Mouse (Mus musculus) lung, embryonic 14.5 days (tissue): ENCODE results near the gene Usp10. TPM values are rescaled to one million over a fixed set of nuclear protein-coding genes. Genes with fewer than 3 reads are reported as not detected.

Experiments
- ATAC-seq: fragments of 200-750 bp; cut with Nextera tagmentation; 2 replicates; pipeline ENCODE4 v1.8.0; 2017; ENCODE audit warnings: mild to moderate bottlenecking, moderate TSS enrichment, moderate library complexity; ENCODE audit not compliant: insufficient read depth
- DNase-seq: peaks from one replicate; pipeline ENCODE4 v3.0.0-alpha.2; 2015
- H3K27ac ChIP-seq: fragments of 300-500 bp; sonication (generic); 2 replicates; pipeline ENCODE4 v1.5.1; 2014; ENCODE audit warnings: low read depth, mild to moderate bottlenecking, moderate library complexity
- H3K27me3 ChIP-seq: fragments of 300-500 bp; sonication (generic); 2 replicates; pipeline ENCODE4 v1.6.1; 2014; ENCODE audit warnings: low read length, control low read depth; ENCODE audit not compliant: insufficient read depth
- H3K36me3 ChIP-seq: fragments of 300-500 bp; sonication (generic); 2 replicates; pipeline ENCODE4 v1.6.1; 2014; ENCODE audit warnings: control low read depth; ENCODE audit not compliant: insufficient read depth
- H3K4me1 ChIP-seq: fragments of 300-500 bp; sonication (generic); 2 replicates; pipeline ENCODE4 v1.6.1; 2014; ENCODE audit warnings: antibody characterized with exemption, control low read depth; ENCODE audit not compliant: insufficient read depth
- H3K4me2 ChIP-seq: fragments of 300-500 bp; sonication (generic); 2 replicates; pipeline ENCODE4 v1.6.1; 2014; ENCODE audit warnings: mild to moderate bottlenecking
- H3K4me3 ChIP-seq: fragments of 300-500 bp; sonication (generic); 2 replicates; pipeline ENCODE4 v1.5.1; 2014; ENCODE audit warnings: low read depth, low read length
- H3K9ac ChIP-seq: fragments of 300-500 bp; sonication (generic); 2 replicates; pipeline ENCODE4 v1.6.1; 2014
- H3K9me3 ChIP-seq: fragments of 300-500 bp; sonication (generic); 2 replicates; pipeline ENCODE4 v1.6.1; 2016; ENCODE audit warnings: low read depth, low read length, control low read depth
- CTCF ChIP-seq: IDR thresholded peaks from 2 replicates; pipeline ENCODE4 v1.5.1; 2016; ENCODE audit warnings: antibody characterized with exemption, low read depth
- WGBS: fragments of 180-500 bp; shearing (Covaris S2); extraction: QIAGEN DNeasy Blood & Tissue Kit; methylation state at CpG from one replicate; pipeline ENCODE4 v1.1.7; 2014; 5-methylcytosine and 5-hydroxymethylcytosine counted together
- polyA plus RNA-seq: library from polyadenylated mRNA; unstranded; fragments of >200 nt; fragmentation: Nextera tagmentation; extraction: Ambion mirVana; gene quantifications from 2 replicates; pipeline ENCODE4 v1.2.1, GENCODE M21; 2014

The Usp10 gene
- polyA plus RNA-seq, 1 experiment from 2014 or later, result 155 TPM

- no peak overlapping the region for H3K27ac ChIP-seq
- DNase-seq (peak; percentile 81), ATAC-seq (0 out of 2 replicates have a peak, but pooled peaks have one; percentile 56)
- H3K4me1 ChIP-seq, result no peaks in the 10 kb centered on the region
- H3K36me3 ChIP-seq, result peaks cover 9% of the 10 kb centered on the region; the same call in 1 of the 2 replicates
- H3K4me2 ChIP-seq, result no peak overlapping the region
- no peak overlapping the region for H3K9ac ChIP-seq
- TF ChIP-seq CTCF, result peak; percentile 81
- no peaks in the 10 kb centered on the region for H3K27me3 ChIP-seq
- no peaks in the 10 kb centered on the region for H3K9me3 ChIP-seq
- 42% methylated on average over 6 of the region's 6 CpGs for WGBS
- H3K4me3 ChIP-seq, result no peak overlapping the region
Measured at GRCm38 (mm10) chr8:119927422-119928092, 17.4 kb downstream of the Usp10 start.

- Histone ChIP-seq H3K27me3 (no peaks in the 10 kb centered on the region), H3K4me1 (no peaks in the 10 kb centered on the region), H3K9ac (no peak overlapping the region), H3K4me3 (no peak overlapping the region), H3K9me3 (no peaks in the 10 kb centered on the region), H3K36me3 (peaks cover 40% of the 10 kb centered on the region), H3K27ac (no peak overlapping the region), H3K4me2 (no peak overlapping the region)
- DNase-seq (no peak), ATAC-seq (no peak)
- WGBS, result 73% methylated on average over 4 of the region's 4 CpGs
- TF ChIP-seq CTCF, result no peak
Measured at GRCm38 (mm10) chr8:119931317-119931716, 21.2 kb downstream of the Usp10 start.

- 90% methylated on average over 4 of the region's 4 CpGs for WGBS
- ATAC-seq, result no peak
- TF ChIP-seq CTCF, result no peak
- Histone ChIP-seq H3K36me3 (peaks cover 62% of the 10 kb centered on the region), H3K27me3 (no peaks in the 10 kb centered on the region), H3K4me3 (no peak overlapping the region), H3K4me1 (no peaks in the 10 kb centered on the region), H3K9me3 (no peaks in the 10 kb centered on the region), H3K4me2 (no peak overlapping the region), H3K9ac (no peak overlapping the region), H3K27ac (no peak overlapping the region)
- DNase-seq, result no peak
Measured at GRCm38 (mm10) chr8:119933681-119934080, 23.5 kb downstream of the Usp10 start.

- Histone ChIP-seq H3K9ac (no peak overlapping the region), H3K9me3 (no peaks in the 10 kb centered on the region), H3K4me3 (no peak overlapping the region), H3K27ac (no peak overlapping the region), H3K27me3 (no peaks in the 10 kb centered on the region), H3K4me2 (no peak overlapping the region), H3K36me3 (peaks cover 69% of the 10 kb centered on the region), H3K4me1 (no peaks in the 10 kb centered on the region)
- DNase-seq, result no peak
- no peak for TF ChIP-seq CTCF
- 67% methylated on average over 6 of the region's 6 CpGs for WGBS
- no peak for ATAC-seq
Measured at GRCm38 (mm10) chr8:119935541-119935940, 25.4 kb downstream of the Usp10 start.

GRCm38 (mm10) chr8:119938481-119938880, 28.3 kb downstream of the Usp10 start:
- no peak for ATAC-seq
- H3K4me2 ChIP-seq, result no peak overlapping the region
- no peaks in the 10 kb centered on the region for H3K27me3 ChIP-seq
- H3K9me3 ChIP-seq, result no peaks in the 10 kb centered on the region
- no peak for DNase-seq
- WGBS, result 84% methylated on average over 7 of the region's 7 CpGs
- H3K4me1 ChIP-seq, result no peaks in the 10 kb centered on the region
- peaks cover 79% of the 10 kb centered on the region for H3K36me3 ChIP-seq
- H3K27ac ChIP-seq, result no peak overlapping the region
- H3K4me3 ChIP-seq, result no peak overlapping the region
- no peak for TF ChIP-seq CTCF
- H3K9ac ChIP-seq, result no peak overlapping the region

GRCm38 (mm10) chr8:119939336-119939735, 29.2 kb downstream of the Usp10 start:
- 89% methylated on average over 2 of the region's 2 CpGs for WGBS
- Histone ChIP-seq H3K9me3 (no peaks in the 10 kb centered on the region), H3K27ac (no peak overlapping the region), H3K27me3 (no peaks in the 10 kb centered on the region), H3K4me3 (no peak overlapping the region), H3K4me1 (no peaks in the 10 kb centered on the region), H3K36me3 (peaks cover 79% of the 10 kb centered on the region), H3K9ac (no peak overlapping the region), H3K4me2 (no peak overlapping the region)
- TF ChIP-seq CTCF, result no peak
- ATAC-seq, result no peak
- DNase-seq, result no peak

- no peak for TF ChIP-seq CTCF
- no peak for ATAC-seq
- no peak overlapping the region for H3K4me3 ChIP-seq
- H3K36me3 ChIP-seq, result peaks cover 78% of the 10 kb centered on the region
- H3K4me1 ChIP-seq, result no peaks in the 10 kb centered on the region
- no peaks in the 10 kb centered on the region for H3K9me3 ChIP-seq
- no peak overlapping the region for H3K4me2 ChIP-seq
- H3K9ac ChIP-seq, result no peak overlapping the region
- DNase-seq, result no peak
- H3K27me3 ChIP-seq, result no peaks in the 10 kb centered on the region
- 94% methylated on average over 18 of the region's 18 CpGs for WGBS
- no peak overlapping the region for H3K27ac ChIP-seq
Measured at GRCm38 (mm10) chr8:119941471-119941870, 31.3 kb downstream of the Usp10 start.
